ENCODE assay signal across 13 mouse cellular contexts in the genomic region with DNA sequence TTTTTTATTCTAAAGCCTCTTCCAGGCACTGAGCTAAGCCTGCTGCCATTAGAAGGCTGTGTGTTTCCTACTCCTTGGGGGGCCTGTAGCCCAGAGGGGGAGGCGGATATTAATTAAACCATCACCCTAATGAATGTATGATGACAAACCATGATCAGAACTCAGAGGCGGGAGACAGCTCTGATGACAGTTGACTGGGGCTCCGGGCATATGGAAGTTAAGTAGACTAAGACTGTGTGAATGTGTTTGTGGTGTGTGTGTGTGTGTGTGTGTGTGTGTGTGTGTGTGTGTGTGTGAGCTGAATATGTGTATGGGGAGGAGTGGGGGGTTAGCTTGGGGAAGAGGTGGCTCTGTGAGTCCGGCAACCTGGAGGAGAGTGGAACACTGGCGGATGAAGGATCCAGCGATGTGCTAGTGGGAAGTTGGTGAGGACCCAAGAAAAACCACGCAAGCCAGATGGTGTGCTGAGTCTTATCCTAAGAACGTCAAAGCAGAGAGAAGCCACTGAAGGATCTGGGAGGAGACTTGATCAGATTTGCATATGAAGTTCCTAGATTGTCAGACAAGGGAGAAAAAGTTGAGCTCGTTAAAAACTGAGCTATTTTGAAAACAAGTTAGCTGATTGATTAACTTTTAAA.
DNase-seq lines count a peak whose midpoint lies in the region; ATAC-seq and TF ChIP-seq lines count a peak whose summit lies in the region.
"Had no signal": no experiment of that assay in that cellular context is flagged by ENCODE, and none has a peak within 500 bp of the region (broad histone marks: within the 10 kb centered on the region; RNA-seq: fewer than 3 reads in every experiment).

No protein-coding gene starts in this region.

- 41% methylated on average over 9 of the region's 9 CpGs for WGBS in forebrain, embryonic 14.5 days
- 61% methylated on average over 9 of the region's 9 CpGs for WGBS in forebrain, embryonic 12.5 days
- WGBS in intestine, embryonic 15.5 days = 81% methylated on average over 9 of the region's 9 CpGs
- 75% methylated on average over 9 of the region's 9 CpGs for WGBS in hindbrain, embryonic 10.5 days

- no peak overlapping the region for H3K27ac ChIP-seq in forebrain, embryonic 14.5 days (ENCODE audit: low read depth, low read length)
- no peak overlapping the region for H3K27ac ChIP-seq in forebrain, embryonic 12.5 days
- H3K27ac ChIP-seq in intestine, embryonic 15.5 days = no peak overlapping the region
- no peak overlapping the region for H3K27ac ChIP-seq in hindbrain, embryonic 10.5 days
- H3K27ac ChIP-seq: liver, embryonic 13.5 days had no signal

- peak; percentile 74 for DNase-seq in forebrain, embryonic 14.5 days (ENCODE audit: low spot score)
- peak; percentile 77 for DNase-seq in brain, embryonic 14.5 days (ENCODE audit: low read depth)
- DNase-seq in layer of hippocampus, adult 8-10 months (ENCODE audit: low spot score in 2 of 2) = peak; percentile 70 to 73
- DNase-seq in left cerebral cortex, postnatal 36 days (ENCODE audit: low spot score in 2 of 2) = peak; percentile 80 to 87
- DNase-seq in hindbrain, embryonic 10.5 days (ENCODE audit: low spot score) = no peak
- DNase-seq in heart, postnatal 4 days = no peak
- DNase-seq: gastrocnemius, postnatal 25 days; kidney, postnatal 4 days; liver, embryonic 13.5 days; spleen, adult 18-20 months; thymus, adult 18-20 months had no signal

- no peak overlapping the region for H3K9ac ChIP-seq in forebrain, embryonic 14.5 days (ENCODE audit: low read length)
- no peak overlapping the region for H3K9ac ChIP-seq in forebrain, embryonic 12.5 days
- H3K9ac ChIP-seq in intestine, embryonic 15.5 days = no peak overlapping the region
- H3K9ac ChIP-seq: liver, embryonic 13.5 days had no signal

- no peaks in the 10 kb centered on the region for H3K36me3 ChIP-seq in forebrain, embryonic 14.5 days (ENCODE audit: control insufficient read depth, insufficient read depth, low read length)
- H3K36me3 ChIP-seq in forebrain, embryonic 12.5 days (replicated peaks) = no peaks in the 10 kb centered on the region
- no peaks in the 10 kb centered on the region for H3K36me3 ChIP-seq in intestine, embryonic 15.5 days
- H3K36me3 ChIP-seq in hindbrain, embryonic 10.5 days = no peaks in the 10 kb centered on the region
- H3K36me3 ChIP-seq: liver, embryonic 13.5 days had no signal

- H3K4me2 ChIP-seq in forebrain, embryonic 14.5 days (ENCODE audit: low read length) = no peak overlapping the region
- no peak overlapping the region for H3K4me2 ChIP-seq in forebrain, embryonic 12.5 days
- H3K4me2 ChIP-seq in intestine, embryonic 15.5 days (replicated peaks) = no peak overlapping the region
- H3K4me2 ChIP-seq: liver, embryonic 13.5 days had no signal

- H3K27me3 ChIP-seq in forebrain, embryonic 14.5 days (replicated peaks; ENCODE audit: control insufficient read depth, insufficient read depth, low read length) = no peaks in the 10 kb centered on the region
- H3K27me3 ChIP-seq in forebrain, embryonic 12.5 days = no peaks in the 10 kb centered on the region
- H3K27me3 ChIP-seq in intestine, embryonic 15.5 days (replicated peaks) = no peaks in the 10 kb centered on the region
- no peaks in the 10 kb centered on the region for H3K27me3 ChIP-seq in hindbrain, embryonic 10.5 days (ENCODE audit: insufficient read depth, poor library complexity, severe bottlenecking)
- H3K27me3 ChIP-seq: liver, embryonic 13.5 days had no signal

- intact Hi-C loops in left cerebral cortex, postnatal 36 days (cut with DNase I) = loop anchor here (2.0 to 10.0 kb wide), 4 partner anchors 119 to 1513 kb away; no protein-coding TSS in a partner anchor

- H3K4me1 ChIP-seq in forebrain, embryonic 14.5 days (ENCODE audit: control insufficient read depth, insufficient read depth, low read length) = 0 out of 2 replicates have a peak, but pooled peaks cover 5% of the 10 kb centered on the region
- peaks cover 2% of the 10 kb centered on the region; the same call in 1 of the 2 replicates for H3K4me1 ChIP-seq in forebrain, embryonic 12.5 days
- H3K4me1 ChIP-seq in intestine, embryonic 15.5 days (replicated peaks) = no peaks in the 10 kb centered on the region
- no peaks in the 10 kb centered on the region; the same call in 1 of the 2 replicates for H3K4me1 ChIP-seq in hindbrain, embryonic 10.5 days (replicated peaks)
- H3K4me1 ChIP-seq: liver, embryonic 13.5 days had no signal

- TF ChIP-seq POLR2A in brain, embryonic 14.5 days (IDR thresholded peaks at IDR 0.05; ENCODE audit: borderline replicate concordance, extremely low read depth, insufficient read depth, insufficient read length, poor library complexity, severe bottlenecking) = no peak

- no peaks in the 10 kb centered on the region for H3K9me3 ChIP-seq in forebrain, embryonic 14.5 days (replicated peaks; ENCODE audit: control insufficient read depth, low read length)
- H3K9me3 ChIP-seq in forebrain, embryonic 12.5 days = no peaks in the 10 kb centered on the region
- no peaks in the 10 kb centered on the region for H3K9me3 ChIP-seq in intestine, embryonic 15.5 days
- H3K9me3 ChIP-seq in hindbrain, embryonic 10.5 days = no peaks in the 10 kb centered on the region
- H3K9me3 ChIP-seq: liver, embryonic 13.5 days had no signal

- no peak for TF ChIP-seq CTCF in brain, embryonic 14.5 days (IDR thresholded peaks at IDR 0.05; ENCODE audit: borderline replicate concordance, extremely low read depth, insufficient read depth, insufficient read length)

- no peak overlapping the region for H3K4me3 ChIP-seq in forebrain, embryonic 14.5 days (ENCODE audit: low read depth, low read length)
- no peak overlapping the region for H3K4me3 ChIP-seq in forebrain, embryonic 12.5 days (replicated peaks)
- no peak overlapping the region for H3K4me3 ChIP-seq in intestine, embryonic 15.5 days (replicated peaks)
- no peak overlapping the region for H3K4me3 ChIP-seq in hindbrain, embryonic 10.5 days
- H3K4me3 ChIP-seq: liver, embryonic 13.5 days had no signal

- ATAC-seq in forebrain, embryonic 14.5 days = peak; percentile 58; the same call in 1 of the 2 replicates
- no peak for ATAC-seq in forebrain, embryonic 12.5 days (ENCODE audit: low FRiP score)
- ATAC-seq in intestine, embryonic 15.5 days = no peak

Comparison
In these comparisons a context has a peak if more than half of its experiments do, and no peak if none do; other contexts are left out.
1. DNase-seq: peak in forebrain, embryonic 14.5 days (single experiment), brain, embryonic 14.5 days (single experiment), layer of hippocampus, adult 8-10 months (2 of 2) and left cerebral cortex, postnatal 36 days (2 of 2); none in hindbrain, embryonic 10.5 days (single experiment) and heart, postnatal 4 days (single experiment).